Mouse (Mus musculus): Measurements from ENCODE around the gene Trim66.

DNA sequence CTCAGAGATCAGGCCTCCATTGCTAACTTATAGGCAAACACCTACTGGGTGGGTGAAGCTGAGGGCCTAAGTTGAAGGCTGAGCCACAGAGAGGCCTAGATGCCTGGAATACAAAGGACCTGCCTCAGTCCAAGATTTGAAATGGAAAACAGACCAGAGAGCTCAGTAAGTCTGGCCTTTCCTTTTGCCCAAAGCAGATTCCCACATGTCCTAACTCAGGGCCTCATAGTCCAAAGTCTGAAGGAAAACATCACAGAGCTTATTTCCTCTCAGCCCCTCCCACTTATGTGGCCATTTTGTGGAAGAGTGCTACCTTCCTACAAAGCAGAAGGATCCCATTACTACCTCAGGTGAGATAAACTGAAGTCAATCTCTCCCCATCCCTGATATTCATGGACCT, 33.0 kb upstream of the Trim66 start:
- TF ChIP-seq CTCF (IDR thresholded peaks at IDR 0.05; ENCODE audit: control insufficient read depth, insufficient read depth, low read length) = no peak
- TF ChIP-seq POLR2A (IDR thresholded peaks at IDR 0.05; ENCODE audit: borderline replicate concordance, control insufficient read depth, low read depth, low read length) = no peak

Measured in bone marrow, adult 2 months (tissue).